Mouse (Mus musculus): Measurements from ENCODE around the gene Ywhag.

DNA sequence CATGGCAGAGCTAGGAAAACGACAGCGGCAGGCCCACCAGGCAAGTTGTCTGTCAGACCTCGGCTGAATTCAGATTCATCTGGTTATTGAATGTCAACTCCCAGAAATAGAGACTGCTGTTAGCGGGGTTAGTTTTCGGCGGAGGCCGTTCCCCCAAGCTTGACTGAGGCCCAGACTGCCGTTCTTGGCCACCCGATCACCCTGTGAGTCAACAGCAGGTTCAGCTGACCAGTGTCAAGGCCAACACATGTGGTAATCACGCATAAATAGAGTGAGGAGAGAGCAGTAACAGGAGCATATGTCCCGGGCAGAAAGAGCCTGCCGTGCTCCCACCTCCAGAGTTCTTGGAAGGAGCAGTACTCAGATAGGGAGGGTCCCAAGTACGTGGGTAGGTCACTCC is 27.2 kb downstream of the Ywhag start:
- TF ChIP-seq POLR2A (IDR thresholded peaks at IDR 0.05; ENCODE audit: borderline replicate concordance, extremely low read depth, low read depth, low read length) (no peak), CTCF (IDR thresholded peaks at IDR 0.05; ENCODE audit: insufficient read depth, low read length) (no peak)
